Mouse (Mus musculus) left cerebral cortex, postnatal 36 days (tissue): ENCODE measurements at regions not wholly inside any gene's neighbourhood (a gene's known extent, or its start where the extent isn't known, plus 50 kb on each side); places are given as distances from the start of the nearest gene placed in this dataset.
A peak's percentile ranks its signal among the peaks of the same experiment; 100 is the strongest.

Experiments used
- DNase-seq, 2 experiments: peaks; one replicate each; pipeline ENCODE4 v3.0.0; 2021 to 2022; ENCODE audit warnings: low spot score in 2 of 2, mixed read lengths in 1 of 2
- intact Hi-C: fragments of 180-260 bp; cut with DNase I; formaldehyde crosslinking; loops from one replicate; pipeline ENCODE4 v1.15.1; 2025

GRCm38 (mm10) chr1:146185444-146185843 is 309.1 kb upstream of the Brinp3 start:
- intact Hi-C loops: no loop called here
- no peak for DNase-seq

GRCm38 (mm10) chr1:146211646-146212045 is 282.9 kb upstream of the Brinp3 start:
- DNase-seq: no peak
- intact Hi-C loops: no loop called here

GRCm38 (mm10) chr1:146231487-146232466 is 262.8 kb upstream of the Brinp3 start:
- intact Hi-C loops: no loop called here
- peak; percentile 25 to 46 for DNase-seq

- DNase-seq: no peak
- intact Hi-C loops: no loop called here
Measured at GRCm38 (mm10) chr1:146260400-146260799, 234.2 kb upstream of the Brinp3 start.

- DNase-seq: no peak
- intact Hi-C loops: no loop called here
Measured at GRCm38 (mm10) chr1:146299031-146299430, 195.5 kb upstream of the Brinp3 start.

GRCm38 (mm10) chr1:146312547-146312946 is 182.0 kb upstream of the Brinp3 start:
- DNase-seq: no peak

GRCm38 (mm10) chr1:146316172-146317158 is 178.1 kb upstream of the Brinp3 start:
- DNase-seq: no peak
- intact Hi-C loops: no loop called here

More at GRCm38 (mm10) chr1:146312547-146312946, 182.0 kb upstream of the Brinp3 start:
- intact Hi-C loops: no loop called here

GRCm38 (mm10) chr1:146322026-146322425 is 172.5 kb upstream of the Brinp3 start:
- no peak for DNase-seq
- intact Hi-C loops: no loop called here

GRCm38 (mm10) chr1:146322862-146323261 is 171.7 kb upstream of the Brinp3 start:
- intact Hi-C loops: no loop called here
- DNase-seq: no peak

GRCm38 (mm10) chr1:146337049-146337448 is 157.5 kb upstream of the Brinp3 start:
- intact Hi-C loops: no loop called here
- DNase-seq: no peak

- DNase-seq: no peak
- intact Hi-C loops: no loop called here
Measured at GRCm38 (mm10) chr1:146356964-146357363, 137.6 kb upstream of the Brinp3 start.

- intact Hi-C loops: no loop called here
- DNase-seq: no peak
Measured at GRCm38 (mm10) chr1:146358301-146358700, 136.3 kb upstream of the Brinp3 start.

- intact Hi-C loops: no loop called here
- no peak for DNase-seq
Measured at GRCm38 (mm10) chr1:146359632-146360031, 134.9 kb upstream of the Brinp3 start.

GRCm38 (mm10) chr1:146360124-146360523 is 134.4 kb upstream of the Brinp3 start:
- no peak for DNase-seq
- intact Hi-C loops: no loop called here

- DNase-seq: no peak
- intact Hi-C loops: no loop called here
Measured at GRCm38 (mm10) chr1:146363777-146364176, 130.8 kb upstream of the Brinp3 start.
